29 mouse cellular contexts compared by ENCODE assay signal in the genomic region with DNA sequence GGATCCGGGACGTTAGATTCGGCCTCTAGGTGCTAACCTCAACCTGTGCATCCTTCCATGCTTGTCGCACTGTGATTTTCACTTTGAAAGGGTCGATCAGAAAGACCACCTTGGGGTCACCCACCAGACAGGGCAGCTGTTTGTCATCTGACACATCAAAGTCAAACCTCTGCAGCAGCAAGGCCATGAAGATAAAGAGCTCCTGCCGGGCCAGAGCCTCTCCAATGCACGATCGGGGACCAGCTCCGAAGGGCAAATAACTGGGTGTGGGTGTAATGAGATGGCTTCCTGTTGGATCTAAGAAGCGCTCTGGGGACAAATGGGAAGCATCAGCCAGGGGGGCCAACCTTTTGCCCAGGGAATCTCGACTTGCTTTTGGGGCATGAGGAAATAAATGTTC. TPM values are rescaled to one million over a fixed set of nuclear protein-coding genes. Genes with fewer than 3 reads are reported as not detected.
"Had no signal": no experiment of that assay in that cellular context is flagged by ENCODE, and none has a peak within 500 bp of the region (broad histone marks: within the 10 kb centered on the region; RNA-seq: fewer than 3 reads in every experiment).

No protein-coding gene starts in this region.

- DNase-seq: kidney, adult 2 months; kidney, postnatal 25 days; layer of hippocampus, adult 9-11 months; liver, embryonic 13.5 days; lung, postnatal 10 days; lung, postnatal 36 days; midbrain, embryonic 14.5 days; right cerebral cortex, adult 18-20 months; right cerebral cortex, postnatal 14 days; right cerebral cortex, postnatal 4 days; thymus, adult 2 months; thymus, postnatal 14 days; thymus, postnatal 4 days had no signal

- H3K4me2 ChIP-seq: limb, embryonic 13.5 days; liver, embryonic 13.5 days; lung, embryonic 15.5 days; neural tube, embryonic 12.5 days; neural tube, embryonic 15.5 days had no signal

- H3K36me3 ChIP-seq: limb, embryonic 10.5 days; limb, embryonic 13.5 days; liver, embryonic 13.5 days; lung, embryonic 15.5 days; midbrain, embryonic 10.5 days; neural tube, embryonic 12.5 days; neural tube, embryonic 15.5 days had no signal

- H3K27me3 ChIP-seq: neural tube, embryonic 12.5 days; neural tube, embryonic 15.5 days had no signal

- H3K27ac ChIP-seq: kidney, postnatal 0 days; layer of hippocampus, adult 2 months; limb, embryonic 10.5 days; limb, embryonic 13.5 days; liver, embryonic 13.5 days; lung, embryonic 15.5 days; midbrain, embryonic 10.5 days; neural tube, embryonic 12.5 days; neural tube, embryonic 15.5 days; stomach, postnatal 0 days had no signal

- H3K9me3 ChIP-seq: limb, embryonic 10.5 days; limb, embryonic 13.5 days; liver, embryonic 13.5 days; lung, embryonic 15.5 days; megakaryocyte, embryonic 14.5 days; midbrain, embryonic 10.5 days; neural tube, embryonic 12.5 days; neural tube, embryonic 15.5 days had no signal

- ATAC-seq: intestine, postnatal 0 days had no signal

- H3K4me1 ChIP-seq: lung, embryonic 15.5 days; neural tube, embryonic 12.5 days had no signal

- H3K4me3 ChIP-seq: layer of hippocampus, adult 2 months; limb, embryonic 10.5 days; limb, embryonic 13.5 days; liver, embryonic 13.5 days; lung, embryonic 15.5 days; megakaryocyte, embryonic 14.5 days; midbrain, embryonic 10.5 days; neural tube, embryonic 12.5 days; neural tube, embryonic 15.5 days had no signal

- H3K9ac ChIP-seq: limb, embryonic 13.5 days; liver, embryonic 13.5 days; lung, embryonic 15.5 days; neural tube, embryonic 12.5 days; neural tube, embryonic 15.5 days had no signal

RNA-seq across cellular contexts. Expression of gene Cyp17a1, which starts 5.7 kb away (rescaled TPM):
- total RNA-seq: layer of hippocampus, adult 2 months; layer of hippocampus, postnatal 25 days; left cerebral cortex, adult 18-20 months; left cerebral cortex, postnatal 25 days had no signal
- polyA plus RNA-seq: intestine, postnatal 0 days; kidney, embryonic 14.5 days; kidney, postnatal 0 days; limb, embryonic 10.5 days; liver, embryonic 13.5 days; lung, embryonic 15.5 days; midbrain, embryonic 10.5 days; midbrain, embryonic 14.5 days; neural tube, embryonic 12.5 days; neural tube, embryonic 15.5 days; stomach, embryonic 14.5 days; stomach, postnatal 0 days had no signal
